Mouse (Mus musculus): ENCODE measurements at regions not wholly inside any gene's neighbourhood (a gene's known extent, or its start where the extent isn't known, plus 50 kb on each side); places are given as distances from the start of the nearest gene placed in this dataset.

DNA sequence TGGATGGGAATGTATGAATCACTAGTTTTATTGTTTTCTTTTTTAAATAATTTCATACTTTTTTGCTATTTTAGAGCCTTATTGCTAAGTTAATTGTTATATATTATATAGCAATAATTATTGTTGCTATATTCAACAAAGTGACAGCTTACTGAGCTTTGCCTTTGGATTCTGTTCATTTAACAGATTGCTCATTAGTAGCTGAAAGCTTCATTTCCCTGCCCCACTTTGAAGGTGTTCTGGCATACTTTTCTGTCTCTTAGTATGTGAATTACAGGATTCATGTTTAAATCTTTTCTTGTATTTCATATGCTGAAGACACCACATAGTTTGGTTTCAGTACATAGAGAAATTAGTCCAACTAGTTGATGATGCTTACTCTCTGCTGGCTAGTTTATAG lies 54.5 kb upstream of the Rspo3 start:
- DNase-seq (ENCODE audit: low spot score) = no peak
- Histone ChIP-seq H3K4me1 (peaks cover 6% of the 10 kb centered on the region; the same call in 1 of the 2 replicates), H3K9me3 (replicated peaks) (no peaks in the 10 kb centered on the region), H3K4me3 (no peak overlapping the region), H3K27me3 (ENCODE audit: low read depth, poor library complexity, severe bottlenecking) (no peaks in the 10 kb centered on the region), H3K36me3 (no peaks in the 10 kb centered on the region), H3K27ac (no peak overlapping the region)

DNA sequence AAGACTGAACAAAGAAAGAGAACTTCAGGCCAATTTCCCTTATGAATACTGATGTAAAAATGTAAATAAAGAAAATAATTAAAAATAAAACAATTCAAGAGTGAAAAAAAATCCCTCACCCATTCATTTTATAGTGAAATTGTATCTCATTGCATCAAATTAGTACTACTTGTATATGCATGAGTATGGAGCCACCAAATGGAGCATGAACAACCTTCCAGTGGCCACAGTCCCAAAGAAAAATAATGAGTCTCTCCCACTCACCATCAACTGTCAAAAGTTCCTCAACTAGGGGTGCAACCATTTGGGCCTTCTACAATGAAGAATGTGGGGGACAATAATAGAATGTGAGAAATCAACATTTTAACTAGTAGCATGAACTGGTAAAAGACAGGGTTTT lies 54.1 kb upstream of the Rspo3 start:
- Histone ChIP-seq H3K4me3 (no peak overlapping the region), H3K27ac (no peak overlapping the region), H3K27me3 (ENCODE audit: low read depth, poor library complexity, severe bottlenecking) (no peaks in the 10 kb centered on the region), H3K4me1 (peaks cover 6% of the 10 kb centered on the region; the same call in 1 of the 2 replicates), H3K36me3 (no peaks in the 10 kb centered on the region), H3K9me3 (replicated peaks) (no peaks in the 10 kb centered on the region)
- no peak for DNase-seq (ENCODE audit: low spot score)
